Mouse (Mus musculus): ENCODE results near the gene Nkx1-1.

Gene Nkx1-1

GRCm38 (mm10) chr5:33433201-33434138 is at the start of gene Nkx1-1:
Gene Nkx1-1 (minus strand): TSS chr5:33433976.
- DNase-seq (ENCODE audit: low read depth, low spot score): no peak

- no peak for DNase-seq (ENCODE audit: low read depth, low spot score)
Measured at GRCm38 (mm10) chr5:33481318-33481685, 47.5 kb upstream of the Nkx1-1 start.

- DNase-seq (ENCODE audit: low read depth, low spot score): no peak
Measured at GRCm38 (mm10) chr5:33480582-33481317, 47.0 kb upstream of the Nkx1-1 start.

GRCm38 (mm10) chr5:33465464-33465863 is 31.7 kb upstream of the Nkx1-1 start:
- DNase-seq (ENCODE audit: low read depth, low spot score): no peak

- DNase-seq (ENCODE audit: low read depth, low spot score): no peak
Measured at GRCm38 (mm10) chr5:33464390-33464789, 30.6 kb upstream of the Nkx1-1 start.

GRCm38 (mm10) chr5:33459111-33459510 is 25.3 kb upstream of the Nkx1-1 start:
- DNase-seq (ENCODE audit: low read depth, low spot score): no peak

- DNase-seq (ENCODE audit: low read depth, low spot score): no peak
Measured at GRCm38 (mm10) chr5:33458132-33458622, 24.4 kb upstream of the Nkx1-1 start.

- DNase-seq (ENCODE audit: low read depth, low spot score): no peak
Measured at GRCm38 (mm10) chr5:33455737-33456136, 22.0 kb upstream of the Nkx1-1 start.

GRCm38 (mm10) chr5:33443794-33444193 is 10.0 kb upstream of the Nkx1-1 start:
- no peak for DNase-seq (ENCODE audit: low read depth, low spot score)

- DNase-seq (ENCODE audit: low read depth, low spot score): peak; percentile 29
Measured at GRCm38 (mm10) chr5:33442927-33443710, 9.3 kb upstream of the Nkx1-1 start.

GRCm38 (mm10) chr5:33438214-33438613 is 4.4 kb upstream of the Nkx1-1 start:
- no peak for DNase-seq (ENCODE audit: low read depth, low spot score)

GRCm38 (mm10) chr5:33435941-33436340 is 2.2 kb upstream of the Nkx1-1 start:
- no peak for DNase-seq (ENCODE audit: low read depth, low spot score)

- DNase-seq (ENCODE audit: low read depth, low spot score): no peak
Measured at GRCm38 (mm10) chr5:33435151-33435550, 1.4 kb upstream of the Nkx1-1 start.

GRCm38 (mm10) chr5:33434141-33434780 is 485 bp upstream of the Nkx1-1 start:
- no peak for DNase-seq (ENCODE audit: low read depth, low spot score)

- DNase-seq (ENCODE audit: low read depth, low spot score): no peak
Measured at GRCm38 (mm10) chr5:33432057-33432935, 1.5 kb downstream of the Nkx1-1 start.

- DNase-seq (ENCODE audit: low read depth, low spot score): no peak
Measured at GRCm38 (mm10) chr5:33431173-33432005, 2.4 kb downstream of the Nkx1-1 start.

GRCm38 (mm10) chr5:33430511-33431172 is 3.1 kb downstream of the Nkx1-1 start:
- DNase-seq (ENCODE audit: low read depth, low spot score): no peak

GRCm38 (mm10) chr5:33430106-33430505 is 3.7 kb downstream of the Nkx1-1 start:
- no peak for DNase-seq (ENCODE audit: low read depth, low spot score)

- DNase-seq (ENCODE audit: low read depth, low spot score): no peak
Measured at GRCm38 (mm10) chr5:33427461-33427860, 6.3 kb downstream of the Nkx1-1 start.
